Mouse (Mus musculus) olfactory bulb, adult 2 months (tissue): ENCODE results near the gene Sh3pxd2a.

Source experiments
- CTCF ChIP-seq: fragments of 200-500 bp; IDR thresholded peaks from 2 replicates; pipeline ENCODE4 v1.5.1; 2012; ENCODE audit warnings: low read depth, mild to moderate bottlenecking, low read length, moderate library complexity; ENCODE audit not compliant: insufficient read depth
- POLR2A ChIP-seq: fragments of 200-500 bp; IDR thresholded peaks from 2 replicates; pipeline ENCODE4 v1.6.1; 2012; ENCODE audit warnings: mild to moderate bottlenecking, low read depth, low read length, moderate library complexity; ENCODE audit not compliant: insufficient read depth

- no peak for TF ChIP-seq CTCF
- TF ChIP-seq POLR2A = no peak
Observed at GRCm38 (mm10) chr19:47456021-47456420, 8.2 kb downstream of the Sh3pxd2a start.
